Mouse (Mus musculus): ENCODE results near the gene Tcf7.

DNA sequence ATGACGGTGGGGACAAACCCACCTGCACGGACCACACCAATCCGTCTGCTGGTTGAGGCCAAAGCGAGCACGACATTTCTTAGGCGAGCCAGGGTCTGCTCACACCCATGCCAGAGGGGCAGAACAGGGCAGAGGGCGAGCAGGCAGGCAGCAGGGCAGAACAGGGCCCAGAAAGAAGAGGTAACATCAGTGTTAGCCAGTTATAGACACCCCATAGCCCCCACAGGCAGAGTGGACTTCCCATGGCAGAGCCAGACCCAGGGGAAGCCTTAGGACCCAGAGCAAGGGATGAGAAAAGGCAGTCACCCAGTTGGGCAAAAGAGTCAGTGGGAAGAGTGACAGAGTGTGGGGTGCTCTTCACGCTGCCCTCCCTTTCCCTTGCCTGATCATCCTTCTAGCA is 27.7 kb downstream of the Tcf7 start:
- TF ChIP-seq CTCF (conservative IDR thresholded peaks at IDR 0.05; ENCODE audit: low read length) = no peak
- no peak for TF ChIP-seq NANOG (IDR thresholded peaks at IDR 0.05; ENCODE audit: borderline replicate concordance, low read length)
- no peak for TF ChIP-seq POU5F1 (IDR thresholded peaks at IDR 0.05; ENCODE audit: borderline replicate concordance, low read length)
